Mouse (Mus musculus): ENCODE results near the gene Arl15.

Arl15 gene

GRCm38 (mm10) chr13:113994586-113994985 lies 200.3 kb downstream of the Arl15 start:
- no peak for DNase-seq

- DNase-seq = no peak
These were observed 201.4 kb downstream of the Arl15 start for GRCm38 (mm10) chr13:113995490-113996236.

GRCm38 (mm10) chr13:113998811-113999210 lies 204.5 kb downstream of the Arl15 start:
- DNase-seq = no peak

- no peak for DNase-seq
These were observed 209.2 kb downstream of the Arl15 start for GRCm38 (mm10) chr13:114003463-114003862.

GRCm38 (mm10) chr13:114004191-114004590 lies 209.9 kb downstream of the Arl15 start:
- no peak for DNase-seq

GRCm38 (mm10) chr13:114009786-114010185 lies 215.5 kb downstream of the Arl15 start:
- no peak for DNase-seq

GRCm38 (mm10) chr13:114010521-114010920 lies 216.2 kb downstream of the Arl15 start:
- no peak for DNase-seq

- no peak for DNase-seq
These were observed 216.7 kb downstream of the Arl15 start for GRCm38 (mm10) chr13:114011019-114011418.

GRCm38 (mm10) chr13:114017928-114018327 lies 223.6 kb downstream of the Arl15 start:
- no peak for DNase-seq

- no peak for DNase-seq
These were observed 229.2 kb downstream of the Arl15 start for GRCm38 (mm10) chr13:114023541-114023940.

- no peak for DNase-seq
These were observed 232.0 kb downstream of the Arl15 start for GRCm38 (mm10) chr13:114026306-114026705.

- DNase-seq = no peak
These were observed 232.4 kb downstream of the Arl15 start for GRCm38 (mm10) chr13:114026751-114027150.

- no peak for DNase-seq
These were observed 253.8 kb downstream of the Arl15 start for GRCm38 (mm10) chr13:114048071-114048470.

- no peak for DNase-seq
These were observed 254.4 kb downstream of the Arl15 start for GRCm38 (mm10) chr13:114048688-114049087.

- no peak for DNase-seq
These were observed 257.0 kb downstream of the Arl15 start for GRCm38 (mm10) chr13:114051151-114051850.

GRCm38 (mm10) chr13:114052426-114053205 lies 258.3 kb downstream of the Arl15 start:
- DNase-seq = no peak

- DNase-seq = no peak
These were observed 259.0 kb downstream of the Arl15 start for GRCm38 (mm10) chr13:114053261-114053660.

GRCm38 (mm10) chr13:114055686-114056085 lies 261.4 kb downstream of the Arl15 start:
- no peak for DNase-seq

- no peak for DNase-seq
These were observed 266.0 kb downstream of the Arl15 start for GRCm38 (mm10) chr13:114060258-114060657.

GRCm38 (mm10) chr13:114061234-114061633 lies 266.9 kb downstream of the Arl15 start:
- DNase-seq = no peak

- no peak for DNase-seq
These were observed 269.8 kb downstream of the Arl15 start for GRCm38 (mm10) chr13:114064069-114064468.

- no peak for DNase-seq
These were observed 270.7 kb downstream of the Arl15 start for GRCm38 (mm10) chr13:114065012-114065411.

- no peak for DNase-seq
These were observed 274.1 kb downstream of the Arl15 start for GRCm38 (mm10) chr13:114068421-114068820.

- no peak for DNase-seq
These were observed 277.1 kb downstream of the Arl15 start for GRCm38 (mm10) chr13:114071439-114071838.
